Mouse (Mus musculus) forebrain, postnatal 0 days (tissue): Measurements from ENCODE around the gene Sh3gl2. TPM values are rescaled to one million over a fixed set of nuclear protein-coding genes. Genes with fewer than 3 reads are reported as not detected.
A peak's percentile ranks its signal among the peaks of the same experiment; 100 is the strongest.

Source experiments
- ATAC-seq: fragments of 200-750 bp; cut with Nextera tagmentation; 2 replicates; pipeline ENCODE4 v1.8.0; 2017; ENCODE audit warnings: mild to moderate bottlenecking, moderate library complexity
- DNase-seq: peaks from one replicate; pipeline ENCODE4 v3.0.0-alpha.2; 2015
- H3K27ac ChIP-seq: fragments of 300-500 bp; sonication (generic); 2 replicates; pipeline ENCODE4 v1.5.1; 2014; ENCODE audit warnings: low read depth, mild to moderate bottlenecking, antibody characterized with exemption, low read length, moderate library complexity, mixed read lengths
- H3K27me3 ChIP-seq: fragments of 300-500 bp; sonication (generic); 2 replicates; pipeline ENCODE4 v1.6.1; 2014; ENCODE audit warnings: mild to moderate bottlenecking, low read length, mixed read lengths; ENCODE audit not compliant: insufficient read depth
- H3K36me3 ChIP-seq: fragments of 300-500 bp; sonication (generic); 2 replicates; pipeline ENCODE4 v1.6.1; 2014; ENCODE audit warnings: mild to moderate bottlenecking, moderate library complexity; ENCODE audit not compliant: insufficient read depth
- H3K4me1 ChIP-seq: fragments of 300-500 bp; sonication (generic); 2 replicates; pipeline ENCODE4 v1.6.1; 2014; ENCODE audit warnings: antibody characterized with exemption; ENCODE audit not compliant: insufficient read depth
- H3K4me2 ChIP-seq: fragments of 300-500 bp; sonication (generic); 2 replicates; pipeline ENCODE4 v1.6.1; 2014; ENCODE audit warnings: low read depth, mild to moderate bottlenecking, moderate library complexity
- H3K4me3 ChIP-seq: fragments of 300-500 bp; sonication (generic); 2 replicates; pipeline ENCODE4 v1.5.1; 2014; ENCODE audit warnings: low read depth, low read length, mixed read lengths
- H3K9ac ChIP-seq: fragments of 300-500 bp; sonication (generic); 2 replicates; pipeline ENCODE4 v1.6.1; 2014; ENCODE audit warnings: mild to moderate bottlenecking
- H3K9me3 ChIP-seq: fragments of 300-500 bp; sonication (generic); 2 replicates; pipeline ENCODE4 v1.6.1; 2016; ENCODE audit warnings: low read length
- CTCF ChIP-seq: sonication (generic); IDR thresholded peaks from 2 replicates; pipeline ENCODE4 v1.5.1; 2016; ENCODE audit warnings: antibody characterized with exemption, control low read depth, low read depth
- WGBS: fragments of 180-500 bp; shearing (Covaris S2); extraction: QIAGEN DNeasy Blood & Tissue Kit; methylation state at CpG from one replicate; pipeline ENCODE4 v1.1.7; 2014; 5-methylcytosine and 5-hydroxymethylcytosine counted together
- polyA plus RNA-seq: library from polyadenylated mRNA; unstranded; fragments of >200 nt; fragmentation: Nextera tagmentation; extraction: Ambion mirVana; gene quantifications from 2 replicates; pipeline ENCODE4 v1.2.1, GENCODE M21; 2015
- total RNA-seq: library from RNA; depleted of rRNA; stranded (reverse); fragments of >200 nt; gene quantifications from 2 replicates; pipeline ENCODE4 v1.2.3, GENCODE M21; 2014; rRNA removed

The Sh3gl2 gene
- total RNA-seq: 29.3 and 31.9 TPM in 2 replicates
- polyA plus RNA-seq: 122 and 123 TPM in 2 replicates

- ATAC-seq (peak; percentile 94), DNase-seq (peak; percentile 84)
- H3K27ac ChIP-seq: peak within 1 kb of the TSS; percentile 81
- no peaks in the 10 kb centered on the region for H3K36me3 ChIP-seq
- WGBS: 4% methylated on average over 48 of the region's 48 CpGs
- H3K9ac ChIP-seq: peak within 1 kb of the TSS; percentile 79
- H3K4me2 ChIP-seq: peak within 1 kb of the TSS; percentile 98
- no peaks in the 10 kb centered on the region for H3K9me3 ChIP-seq
- peak within 1 kb of the TSS; percentile 90 for H3K4me3 ChIP-seq
- 0 out of 2 replicates have a peak, but pooled peaks cover 3% of the 10 kb centered on the region for H3K27me3 ChIP-seq
- peak; percentile 38; the same call in 1 of the 2 replicates for TF ChIP-seq CTCF
- H3K4me1 ChIP-seq: 0 out of 2 replicates have a peak, but pooled peaks cover 4% of the 10 kb centered on the region
These were observed at the start of gene Sh3gl2 for GRCm38 (mm10) chr4:85205071-85205635. TSS of gene Sh3gl2 (plus strand) at chr4:85205126.

- peak; percentile 34 for DNase-seq
- Histone ChIP-seq H3K9ac (no peak overlapping the region), H3K9me3 (no peaks in the 10 kb centered on the region), H3K4me3 (no peak overlapping the region), H3K36me3 (no peaks in the 10 kb centered on the region), H3K27ac (no peak overlapping the region), H3K4me2 (no peak overlapping the region), H3K27me3 (no peaks in the 10 kb centered on the region), H3K4me1 (no peaks in the 10 kb centered on the region)
- WGBS: 72% methylated on average over 4 of the region's 4 CpGs
- no peak for ATAC-seq
- TF ChIP-seq CTCF: peak; percentile 60
These were observed 43.8 kb upstream of the Sh3gl2 start for GRCm38 (mm10) chr4:85161156-85161555.

DNA sequence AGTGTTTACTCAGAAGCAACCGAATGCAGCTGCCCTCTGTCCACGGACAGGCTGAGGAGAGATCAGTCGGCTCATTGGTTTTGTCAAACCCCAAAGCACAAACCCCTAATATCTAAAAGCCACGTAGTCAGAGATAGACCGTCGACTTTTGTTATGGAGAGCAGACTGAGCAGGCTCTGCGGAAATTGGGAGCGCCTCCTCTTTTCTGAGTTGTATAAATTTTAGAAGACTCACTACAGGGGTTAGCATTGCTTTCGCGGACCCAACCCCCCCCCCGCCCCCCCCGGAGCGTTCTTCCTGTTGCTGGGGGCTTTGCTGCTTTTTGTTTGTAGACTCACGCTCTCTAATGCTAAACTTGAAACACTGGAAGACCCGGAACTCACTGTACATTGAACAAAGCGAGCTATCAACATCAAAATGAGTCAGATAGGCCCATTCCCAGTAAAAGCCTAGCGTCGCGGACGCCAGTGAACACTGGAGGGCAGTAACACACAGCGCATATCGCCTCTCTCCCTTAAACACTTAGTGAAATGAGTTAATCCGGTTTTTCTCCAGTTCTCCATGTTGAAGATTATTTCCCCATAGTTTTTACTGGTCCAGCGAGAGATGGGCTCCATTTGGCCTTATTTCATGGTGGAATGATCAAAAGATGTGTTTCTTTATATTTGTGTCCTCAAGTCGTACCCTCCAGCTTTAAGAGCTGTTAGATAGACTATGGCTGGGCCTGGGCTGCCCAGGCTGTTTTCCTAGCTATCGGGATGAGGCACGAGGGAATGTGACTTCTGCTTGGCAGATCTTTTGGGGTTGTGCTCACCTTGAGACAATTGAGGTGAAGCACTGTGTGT is 42.2 kb upstream of the Sh3gl2 start:
- ATAC-seq (peak; percentile 97), DNase-seq (peak; percentile 93)
- Histone ChIP-seq H3K4me2 (0 out of 2 replicates have a peak overlapping the region, but pooled peaks have one; percentile 20), H3K36me3 (no peaks in the 10 kb centered on the region), H3K4me3 (no peak overlapping the region), H3K9me3 (no peaks in the 10 kb centered on the region), H3K27ac (no peak overlapping the region), H3K9ac (no peak overlapping the region), H3K4me1 (no peaks in the 10 kb centered on the region), H3K27me3 (no peaks in the 10 kb centered on the region)
- 25% methylated on average over 27 of the region's 27 CpGs for WGBS
- TF ChIP-seq CTCF: peak; percentile 94

DNA sequence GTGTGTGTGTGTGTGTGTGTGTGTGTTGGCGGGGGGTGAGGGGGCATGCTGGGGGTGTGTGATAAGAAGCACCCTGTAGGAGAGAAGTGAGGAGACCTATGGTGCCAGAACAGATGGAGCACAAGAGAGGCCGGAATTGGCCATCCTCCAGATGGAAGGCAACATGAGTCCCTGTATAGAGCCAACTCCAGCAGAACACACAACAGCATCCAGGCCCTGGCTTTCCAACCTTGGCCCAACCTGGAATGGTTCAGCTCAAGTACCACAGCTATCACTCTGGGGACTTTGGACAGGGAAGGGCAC is 41.7 kb upstream of the Sh3gl2 start:
- no peak for DNase-seq
- TF ChIP-seq CTCF: no peak
- 85% methylated on average over 2 of the region's 2 CpGs for whole genome bisulfite sequencing

DNA sequence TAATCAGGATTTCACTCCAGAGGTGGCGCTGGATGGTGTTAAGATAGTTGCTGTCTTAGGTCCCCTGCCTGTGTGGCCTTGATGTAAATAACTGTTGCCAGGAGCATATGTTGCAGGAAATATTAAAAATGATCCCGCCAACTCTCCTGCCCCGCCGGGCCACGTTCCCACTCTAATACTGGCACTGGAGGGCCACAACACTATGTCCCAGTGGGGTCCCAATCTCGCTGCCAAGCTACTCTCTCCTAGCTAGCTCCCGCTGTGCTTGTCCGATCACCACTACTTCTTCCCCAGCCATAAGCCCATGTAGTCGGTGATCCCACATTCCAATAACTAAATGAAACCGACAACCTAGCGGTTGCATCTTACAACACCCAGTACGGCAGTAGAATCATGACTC is 36.9 kb upstream of the Sh3gl2 start:
- no peak overlapping the region for H3K4me3 ChIP-seq
- TF ChIP-seq CTCF: no peak
- DNase-seq: no peak

More for the DNA sequence above, 41.7 kb upstream of the Sh3gl2 start:
- H3K9me3 ChIP-seq: no peaks in the 10 kb centered on the region
- ATAC-seq: no peak
- no peak overlapping the region for H3K4me2 ChIP-seq
- H3K4me3 ChIP-seq: no peak overlapping the region
- H3K9ac ChIP-seq: no peak overlapping the region
- H3K36me3 ChIP-seq: no peaks in the 10 kb centered on the region
- no peak overlapping the region for H3K27ac ChIP-seq
- H3K27me3 ChIP-seq: no peaks in the 10 kb centered on the region
- H3K4me1 ChIP-seq: no peaks in the 10 kb centered on the region

DNA sequence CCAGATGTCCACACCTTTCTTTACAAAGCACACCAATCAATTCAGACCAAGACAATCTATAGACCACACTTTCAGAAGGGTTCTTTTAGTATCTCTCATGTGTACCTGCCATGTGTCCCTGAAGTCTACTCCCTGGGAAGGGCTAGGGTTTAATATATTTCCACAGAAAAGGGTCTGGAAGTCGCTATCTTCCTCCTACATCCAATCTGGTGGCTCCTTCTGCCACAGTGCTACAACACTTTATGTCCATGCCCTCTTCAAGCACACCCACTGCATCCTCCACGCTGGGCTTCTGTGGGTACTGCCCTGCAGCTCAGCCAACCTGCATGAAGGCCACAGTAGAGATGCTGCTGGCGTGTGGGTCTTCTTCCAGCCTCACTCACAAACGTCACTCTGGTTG is 29.5 kb upstream of the Sh3gl2 start:
- no peaks in the 10 kb centered on the region for H3K36me3 ChIP-seq
- no peaks in the 10 kb centered on the region for H3K9me3 ChIP-seq
- no peak for TF ChIP-seq CTCF
- no peak overlapping the region for H3K27ac ChIP-seq
- no peak overlapping the region for H3K4me3 ChIP-seq
- no peak overlapping the region for H3K9ac ChIP-seq
- no peaks in the 10 kb centered on the region for H3K27me3 ChIP-seq
- 75% methylated on average over 4 of the region's 4 CpGs for WGBS
- no peak overlapping the region for H3K4me2 ChIP-seq
- H3K4me1 ChIP-seq: no peaks in the 10 kb centered on the region
- DNase-seq (no peak), ATAC-seq (no peak)

More for the DNA sequence above, 36.9 kb upstream of the Sh3gl2 start:
- H3K36me3 ChIP-seq: no peaks in the 10 kb centered on the region
- ATAC-seq: no peak
- H3K4me1 ChIP-seq: no peaks in the 10 kb centered on the region
- H3K27me3 ChIP-seq: no peaks in the 10 kb centered on the region
- no peaks in the 10 kb centered on the region for H3K9me3 ChIP-seq
- 95% methylated on average over 12 of the region's 12 CpGs for WGBS
- H3K4me2 ChIP-seq: no peak overlapping the region
- H3K27ac ChIP-seq: no peak overlapping the region
- no peak overlapping the region for H3K9ac ChIP-seq
